In genomic region chr11:97438868-97439267, GRCm38 (mm10) we compare ENCODE assay signal across 8 mouse cellular contexts. TPM values are rescaled to one million over a fixed set of nuclear protein-coding genes. Genes with fewer than 3 reads are reported as not detected.
A peak's percentile ranks its signal among the peaks of the same experiment; 100 is the strongest.
DNase-seq lines count a peak whose midpoint lies in the region; ATAC-seq and TF ChIP-seq lines count a peak whose summit lies in the region.

No protein-coding gene starts in this region.

- no peak for DNase-seq in midbrain, embryonic 10.5 days (ENCODE audit: low spot score)
- DNase-seq in midbrain, embryonic 14.5 days: no peak
- peak; percentile 68 for DNase-seq in heart, postnatal 0 days (ENCODE audit: low spot score)
- DNase-seq in kidney, postnatal 4 days: peak; percentile 66 to 76
- DNase-seq in cerebellum, adult 11-12 months: no peak
- no peak for DNase-seq in thymus, postnatal 10 days (ENCODE audit: low spot score in 2 of 2)
- DNase-seq in thymus, postnatal 25 days: no peak

- no peak for TF ChIP-seq CTCF in heart, postnatal 0 days (IDR thresholded peaks at IDR 0.05; ENCODE audit: low read depth)
- no peak for TF ChIP-seq CTCF in small intestine, adult 2 months (IDR thresholded peaks at IDR 0.05; ENCODE audit: extremely low read depth, insufficient read length, insufficient replicate concordance, low read depth, low read length)

- peak; percentile 18; the same call in 1 of the 2 replicates for TF ChIP-seq POLR2A in small intestine, adult 2 months (IDR thresholded peaks at IDR 0.05; ENCODE audit: low read depth, low read length)

- no peak overlapping the region for H3K4me2 ChIP-seq in midbrain, embryonic 14.5 days (ENCODE audit: low read length)
- H3K4me2 ChIP-seq in heart, postnatal 0 days (ENCODE audit: low read depth, low read length): peak overlapping the region; percentile 81; the same call in 1 of the 2 replicates

- H3K27me3 ChIP-seq in midbrain, embryonic 10.5 days (ENCODE audit: low read depth, poor library complexity, severe bottlenecking): peaks cover 60% of the 10 kb centered on the region
- H3K27me3 ChIP-seq in midbrain, embryonic 14.5 days (ENCODE audit: control insufficient read depth, insufficient read depth, low read length): peaks cover 30% of the 10 kb centered on the region; the same call in 1 of the 2 replicates
- H3K27me3 ChIP-seq in heart, postnatal 0 days (ENCODE audit: control insufficient read depth, insufficient read depth, low read length): no peaks in the 10 kb centered on the region
- H3K27me3 ChIP-seq in small intestine, adult 2 months (ENCODE audit: control insufficient read depth, insufficient read depth, low read length): peaks cover 25% of the 10 kb centered on the region

- TF ChIP-seq EP300 in heart, postnatal 0 days (IDR thresholded peaks at IDR 0.05; ENCODE audit: low read depth): no peak

- H3K4me3 ChIP-seq in midbrain, embryonic 10.5 days: no peak overlapping the region
- no peak overlapping the region for H3K4me3 ChIP-seq in midbrain, embryonic 14.5 days (replicated peaks; ENCODE audit: low read depth, low read length)
- no peak overlapping the region for H3K4me3 ChIP-seq in heart, postnatal 0 days (ENCODE audit: low read depth, low read length)
- no peak overlapping the region for H3K4me3 ChIP-seq in small intestine, adult 2 months (ENCODE audit: low read depth, low read length)

- peaks cover 91% of the 10 kb centered on the region for H3K4me1 ChIP-seq in midbrain, embryonic 10.5 days
- peaks cover 27% of the 10 kb centered on the region for H3K4me1 ChIP-seq in midbrain, embryonic 14.5 days (ENCODE audit: control insufficient read depth, insufficient read depth, low read length)
- H3K4me1 ChIP-seq in heart, postnatal 0 days (ENCODE audit: control insufficient read depth, insufficient read depth): peaks cover 78% of the 10 kb centered on the region
- H3K4me1 ChIP-seq in small intestine, adult 2 months (ENCODE audit: control insufficient read depth, insufficient read depth, insufficient read length, low read length): peaks cover 12% of the 10 kb centered on the region

- H3K9ac ChIP-seq in midbrain, embryonic 14.5 days (replicated peaks; ENCODE audit: low read length): no peak overlapping the region
- H3K9ac ChIP-seq in heart, postnatal 0 days (replicated peaks; ENCODE audit: low read depth, low read length): no peak overlapping the region

- no peak for ATAC-seq in midbrain, embryonic 14.5 days (ENCODE audit: low FRiP score, low TSS enrichment)
- ATAC-seq in heart, postnatal 0 days (ENCODE audit: insufficient read depth, low read depth): no peak; the same call in 1 of the 2 replicates

- no peaks in the 10 kb centered on the region for H3K36me3 ChIP-seq in midbrain, embryonic 10.5 days
- H3K36me3 ChIP-seq in midbrain, embryonic 14.5 days (ENCODE audit: control insufficient read depth, insufficient read depth, low read length): no peaks in the 10 kb centered on the region
- peaks cover 6% of the 10 kb centered on the region for H3K36me3 ChIP-seq in heart, postnatal 0 days (replicated peaks; ENCODE audit: control insufficient read depth, insufficient read depth, low read length)
- H3K36me3 ChIP-seq in small intestine, adult 2 months (ENCODE audit: control insufficient read depth, insufficient read depth, low read length): no peaks in the 10 kb centered on the region

- H3K27ac ChIP-seq in midbrain, embryonic 10.5 days (replicated peaks): peak overlapping the region; percentile 49; the same call in 1 of the 2 replicates
- H3K27ac ChIP-seq in midbrain, embryonic 14.5 days (replicated peaks; ENCODE audit: low read depth, low read length): no peak overlapping the region
- peak overlapping the region; percentile 93 for H3K27ac ChIP-seq in heart, postnatal 0 days (ENCODE audit: low read depth)
- peak overlapping the region; percentile 50; the same call in 1 of the 2 replicates for H3K27ac ChIP-seq in small intestine, adult 2 months (ENCODE audit: insufficient read depth, low read depth, low read length)

- 63% methylated on average over 9 of the region's 9 CpGs for WGBS in midbrain, embryonic 10.5 days
- 67% methylated on average over 9 of the region's 9 CpGs for WGBS in midbrain, embryonic 14.5 days
- WGBS in heart, postnatal 0 days: 25% methylated on average over 9 of the region's 9 CpGs
- 65% methylated on average over 9 of the region's 9 CpGs for WGBS in small intestine, adult 2 months

- H3K9me3 ChIP-seq in midbrain, embryonic 10.5 days (replicated peaks): no peaks in the 10 kb centered on the region
- no peaks in the 10 kb centered on the region for H3K9me3 ChIP-seq in midbrain, embryonic 14.5 days (ENCODE audit: control insufficient read depth, low read length)
- no peaks in the 10 kb centered on the region for H3K9me3 ChIP-seq in heart, postnatal 0 days (replicated peaks; ENCODE audit: control insufficient read depth, low read length)

RNA-seq across cellular contexts. Expression of gene Arhgap23, which starts 23.5 kb away (rescaled TPM):
- 1.9 and 2.3 TPM in 2 replicates for polyA plus RNA-seq in midbrain, embryonic 10.5 days (2016; fragmentation: Nextera tagmentation; extraction: Ambion mirVana)
- 7.8 and 13.1 TPM in 2 replicates for polyA plus RNA-seq in midbrain, embryonic 14.5 days (2014; fragmentation: Nextera tagmentation; extraction: Ambion mirVana)
- 44.0 and 53.5 TPM in 2 replicates for total RNA-seq in heart, postnatal 0 days (2014; rRNA removed; ENCODE audit: low replicate concordance)
- 3.7 and 3.8 TPM in 2 replicates for polyA plus RNA-seq in heart, postnatal 0 days (2015; fragmentation: Nextera tagmentation; extraction: Ambion mirVana)
- polyA plus RNA-seq in small intestine, adult 2 months (2012; rRNA removed): 11.1 and 12.1 TPM in 2 replicates

Comparison
In these comparisons a context has a peak if more than half of its experiments do, and no peak if none do; other contexts are left out.
1. DNase-seq: peak in heart, postnatal 0 days (single experiment) and kidney, postnatal 4 days (2 of 2); none in midbrain, embryonic 10.5 days (single experiment), midbrain, embryonic 14.5 days (single experiment), cerebellum, adult 11-12 months (single experiment), thymus, postnatal 10 days (0 of 2) and thymus, postnatal 25 days (single experiment).